Mouse (Mus musculus) layer of hippocampus, adult 9-10 months (tissue): Measurements from ENCODE around the gene Por.

Source experiments
- DNase-seq: peaks from one replicate; pipeline ENCODE4 v3.0.0; 2022; ENCODE audit warnings: low spot score

Por gene

GRCm38 (mm10) chr5:135702190-135702589, 32.4 kb downstream of the Por start:
- DNase-seq, result no peak

- DNase-seq, result no peak
Observed at GRCm38 (mm10) chr5:135702682-135703192, 32.9 kb downstream of the Por start.

- DNase-seq, result no peak
Observed at GRCm38 (mm10) chr5:135703431-135703830, 33.6 kb downstream of the Por start.

GRCm38 (mm10) chr5:135705383-135705782, 35.5 kb downstream of the Por start:
- DNase-seq, result no peak

GRCm38 (mm10) chr5:135707039-135707438, 37.2 kb downstream of the Por start:
- no peak for DNase-seq

GRCm38 (mm10) chr5:135707855-135708254, 38.0 kb downstream of the Por start:
- DNase-seq, result no peak

GRCm38 (mm10) chr5:135709716-135710115, 39.9 kb downstream of the Por start:
- DNase-seq, result no peak

- no peak for DNase-seq
Observed at GRCm38 (mm10) chr5:135710599-135711214, 40.9 kb downstream of the Por start.

- no peak for DNase-seq
Observed at GRCm38 (mm10) chr5:135711582-135712355, 41.9 kb downstream of the Por start.

GRCm38 (mm10) chr5:135712803-135713202, 43.0 kb downstream of the Por start:
- DNase-seq, result no peak

- no peak for DNase-seq
Observed at GRCm38 (mm10) chr5:135713441-135714218, 43.8 kb downstream of the Por start.

- DNase-seq, result no peak
Observed at GRCm38 (mm10) chr5:135715624-135716023, 45.8 kb downstream of the Por start.

- no peak for DNase-seq
Observed at GRCm38 (mm10) chr5:135719586-135720120, 49.8 kb downstream of the Por start.

- DNase-seq, result no peak
Observed at GRCm38 (mm10) chr5:135720121-135720520, 50.3 kb downstream of the Por start.

GRCm38 (mm10) chr5:135721076-135721475, 51.2 kb downstream of the Por start:
- no peak for DNase-seq

GRCm38 (mm10) chr5:135722121-135722520, 52.3 kb downstream of the Por start:
- DNase-seq, result no peak

GRCm38 (mm10) chr5:135723165-135723751, 53.4 kb downstream of the Por start:
- no peak for DNase-seq

- no peak for DNase-seq
Observed at GRCm38 (mm10) chr5:135724536-135725322, 54.9 kb downstream of the Por start.

GRCm38 (mm10) chr5:135725391-135725841, 55.6 kb downstream of the Por start:
- no peak for DNase-seq

GRCm38 (mm10) chr5:135725991-135726390, 56.2 kb downstream of the Por start:
- DNase-seq, result no peak
